Mouse (Mus musculus) forebrain, embryonic 16.5 days (tissue): ENCODE results near the gene Ecm2. TPM values are rescaled to one million over a fixed set of nuclear protein-coding genes. Genes with fewer than 3 reads are reported as not detected.

Experiments used
- ATAC-seq: fragments of 200-750 bp; cut with Nextera tagmentation; 2 replicates; pipeline ENCODE4 v1.8.0; 2017; ENCODE audit warnings: mild to moderate bottlenecking, moderate library complexity
- H3K27ac ChIP-seq: fragments of 300-500 bp; sonication (generic); 2 replicates; pipeline ENCODE4 v1.5.1; 2014; ENCODE audit warnings: low read length, control low read depth
- H3K27me3 ChIP-seq: fragments of 300-500 bp; sonication (generic); replicated peaks from 2 replicates; pipeline ENCODE4 v1.6.1; 2014; ENCODE audit warnings: low read length; ENCODE audit not compliant: control insufficient read depth, insufficient read depth
- H3K36me3 ChIP-seq: fragments of 300-500 bp; sonication (generic); 2 replicates; pipeline ENCODE4 v1.6.1; 2014; ENCODE audit not compliant: control insufficient read depth, insufficient read depth
- H3K4me1 ChIP-seq: fragments of 300-500 bp; sonication (generic); replicated peaks from 2 replicates; pipeline ENCODE4 v1.6.1; 2014; ENCODE audit warnings: low read length; ENCODE audit not compliant: control insufficient read depth, insufficient read depth
- H3K4me2 ChIP-seq: fragments of 300-500 bp; sonication (generic); 2 replicates; pipeline ENCODE4 v1.6.1; 2014; ENCODE audit warnings: mild to moderate bottlenecking, low read length, control low read depth
- H3K4me3 ChIP-seq: fragments of 300-500 bp; sonication (generic); replicated peaks from 2 replicates; pipeline ENCODE4 v1.5.1; 2014; ENCODE audit warnings: mild to moderate bottlenecking, low read length, control low read depth
- H3K9ac ChIP-seq: fragments of 300-500 bp; sonication (generic); replicated peaks from 2 replicates; pipeline ENCODE4 v1.6.1; 2014; ENCODE audit warnings: low read depth, low read length, control low read depth
- H3K9me3 ChIP-seq: fragments of 300-500 bp; sonication (generic); 2 replicates; pipeline ENCODE4 v1.6.1; 2016; ENCODE audit warnings: low read length; ENCODE audit not compliant: control insufficient read depth
- WGBS: fragments of 180-500 bp; shearing (Covaris S2); extraction: QIAGEN DNeasy Blood & Tissue Kit; methylation state at CpG from one replicate; pipeline ENCODE4 v1.1.7; 2014; 5-methylcytosine and 5-hydroxymethylcytosine counted together
- polyA plus RNA-seq: library from polyadenylated mRNA; unstranded; fragments of >200 nt; fragmentation: Nextera tagmentation; extraction: Ambion mirVana; gene quantifications from 2 replicates; pipeline ENCODE4 v1.2.1, GENCODE M21; 2015

Ecm2 gene
- polyA plus RNA-seq, 1 experiment from 2014 or later, result 1.5 TPM

GRCm38 (mm10) chr13:49564347-49564746, 59.7 kb downstream of the Ecm2 start:
- no peaks in the 10 kb centered on the region for H3K27me3 ChIP-seq
- H3K36me3 ChIP-seq, result no peaks in the 10 kb centered on the region
- H3K9me3 ChIP-seq, result no peaks in the 10 kb centered on the region
- H3K27ac ChIP-seq, result no peak overlapping the region
- H3K4me2 ChIP-seq, result no peak overlapping the region
- H3K4me1 ChIP-seq, result no peaks in the 10 kb centered on the region
- ATAC-seq, result no peak
- H3K4me3 ChIP-seq, result no peak overlapping the region
- no peak overlapping the region for H3K9ac ChIP-seq
- WGBS, result 86% methylated on average over 1 of the region's 1 CpGs

- Histone ChIP-seq H3K9ac (no peak overlapping the region), H3K4me3 (no peak overlapping the region), H3K27me3 (no peaks in the 10 kb centered on the region), H3K4me2 (no peak overlapping the region), H3K4me1 (no peaks in the 10 kb centered on the region), H3K9me3 (no peaks in the 10 kb centered on the region), H3K36me3 (no peaks in the 10 kb centered on the region), H3K27ac (no peak overlapping the region)
- ATAC-seq, result no peak
- 64% methylated on average over 3 of the region's 3 CpGs for WGBS
Observed at GRCm38 (mm10) chr13:49570371-49570770, 65.8 kb downstream of the Ecm2 start.

GRCm38 (mm10) chr13:49571418-49571817, 66.8 kb downstream of the Ecm2 start:
- no peak for ATAC-seq
- WGBS, result 91% methylated on average over 2 of the region's 2 CpGs
- no peaks in the 10 kb centered on the region for H3K36me3 ChIP-seq

GRCm38 (mm10) chr13:49581541-49582530, 77.2 kb downstream of the Ecm2 start, which contains the start of gene Omd:
Gene Omd, plus strand, starts transcription at chr13:49582462.
- no peak within 1 kb of the TSS for H3K9ac ChIP-seq
- H3K4me1 ChIP-seq, result no peaks in the 10 kb centered on the region
- no peaks in the 10 kb centered on the region for H3K36me3 ChIP-seq
- H3K27ac ChIP-seq, result no peak within 1 kb of the TSS
- H3K4me3 ChIP-seq, result no peak within 1 kb of the TSS
- WGBS, result 74% methylated on average over 8 of the region's 8 CpGs
- no peak for ATAC-seq
- no peaks in the 10 kb centered on the region for H3K9me3 ChIP-seq
- no peaks in the 10 kb centered on the region for H3K27me3 ChIP-seq
- no peak within 1 kb of the TSS for H3K4me2 ChIP-seq

More at GRCm38 (mm10) chr13:49571418-49571817, 66.8 kb downstream of the Ecm2 start:
- H3K4me2 ChIP-seq, result no peak overlapping the region
- no peak overlapping the region for H3K9ac ChIP-seq
- no peak overlapping the region for H3K4me3 ChIP-seq
- no peaks in the 10 kb centered on the region for H3K4me1 ChIP-seq
- H3K27ac ChIP-seq, result no peak overlapping the region
- H3K9me3 ChIP-seq, result no peaks in the 10 kb centered on the region
- H3K27me3 ChIP-seq, result no peaks in the 10 kb centered on the region

Other genes starting within 250 kb of the Ecm2 start
- gene Fgd3, start 184.5 kb upstream of the Ecm2 start, polyA plus RNA-seq, result 3.1 and 4.2 TPM in 2 replicates
- 30.1 and 31.5 TPM in 2 replicates for gene Bicd2, start 163.2 kb upstream of the Ecm2 start, polyA plus RNA-seq
- 16.9 and 17.3 TPM in 2 replicates for gene Ippk, start 83.6 kb upstream of the Ecm2 start, polyA plus RNA-seq
- 0.58 and 0.61 TPM in 2 replicates for gene Tes3-ps, start 11.5 kb upstream of the Ecm2 start, polyA plus RNA-seq
- gene Aspn, start 39.6 kb downstream of the Ecm2 start, polyA plus RNA-seq, result 0.63 and 3.6 TPM in 2 replicates
- 0.80 and 1.4 TPM in 2 replicates for gene Omd, start 77.7 kb downstream of the Ecm2 start, polyA plus RNA-seq
- gene Ogn, start 103.2 kb downstream of the Ecm2 start, polyA plus RNA-seq, result 9.7 and 18.8 TPM in 2 replicates
- gene Cenpp, start 148.0 kb downstream of the Ecm2 start, polyA plus RNA-seq, result 10.6 and 11.8 TPM in 2 replicates
- 24.4 and 25.2 TPM in 2 replicates for gene Nol8, start 148.3 kb downstream of the Ecm2 start, polyA plus RNA-seq
- 63.9 and 64.3 TPM in 2 replicates for gene Iars, start 177.3 kb downstream of the Ecm2 start, polyA plus RNA-seq